Mouse (Mus musculus) lung, embryonic 15.5 days (tissue): ENCODE results near the gene Pdcl3. TPM values are rescaled to one million over a fixed set of nuclear protein-coding genes. Genes with fewer than 3 reads are reported as not detected.
"Not testable (repeated sequence)": the region's sequence is repeated elsewhere in the genome, so short reads cannot be mapped to it uniquely, and the experiment has no call there.

ENCODE experiments used
- ATAC-seq: fragments of 200-750 bp; cut with Nextera tagmentation; 2 replicates; pipeline ENCODE4 v1.8.0; 2017; ENCODE audit warnings: moderate number of reproducible peaks, borderline replicate concordance; ENCODE audit not compliant: low FRiP score, low TSS enrichment; ENCODE audit errors: extremely low read depth
- H3K27ac ChIP-seq: fragments of 300-500 bp; sonication (generic); 2 replicates; pipeline ENCODE4 v1.5.1; 2015; ENCODE audit warnings: moderate library complexity, mild to moderate bottlenecking, inconsistent platforms
- H3K27me3 ChIP-seq: fragments of 300-500 bp; sonication (generic); 2 replicates; pipeline ENCODE4 v1.6.1; 2015; ENCODE audit warnings: inconsistent platforms
- H3K36me3 ChIP-seq: fragments of 300-500 bp; sonication (generic); 2 replicates; pipeline ENCODE4 v1.6.1; 2015; ENCODE audit warnings: inconsistent platforms
- H3K4me1 ChIP-seq: fragments of 300-500 bp; sonication (generic); 2 replicates; pipeline ENCODE4 v1.6.1; 2015; ENCODE audit warnings: inconsistent platforms
- H3K4me2 ChIP-seq: fragments of 300-500 bp; sonication (generic); 2 replicates; pipeline ENCODE4 v1.6.1; 2015; ENCODE audit warnings: inconsistent platforms, mild to moderate bottlenecking, moderate library complexity
- H3K4me3 ChIP-seq: fragments of 300-500 bp; sonication (generic); 2 replicates; pipeline ENCODE4 v1.5.1; 2015; ENCODE audit warnings: mild to moderate bottlenecking, inconsistent platforms
- H3K9ac ChIP-seq: fragments of 300-500 bp; sonication (generic); 2 replicates; pipeline ENCODE4 v1.6.1; 2015; ENCODE audit warnings: inconsistent platforms
- H3K9me3 ChIP-seq: fragments of 300-500 bp; sonication (generic); 2 replicates; pipeline ENCODE4 v1.6.1; 2016; ENCODE audit warnings: inconsistent platforms
- WGBS: fragments of 180-500 bp; shearing (Covaris S2); methylation state at CpG from one replicate; pipeline ENCODE4 v1.1.7; 2015; 5-methylcytosine and 5-hydroxymethylcytosine counted together
- polyA plus RNA-seq: library from polyadenylated mRNA; unstranded; fragments of >200 nt; fragmentation: Nextera tagmentation; extraction: Ambion mirVana; gene quantifications from 2 replicates; pipeline ENCODE4 v1.2.1, GENCODE M21; 2015

Gene Pdcl3
- polyA plus RNA-seq, 1 experiment from 2014 or later, result 168 TPM

DNA sequence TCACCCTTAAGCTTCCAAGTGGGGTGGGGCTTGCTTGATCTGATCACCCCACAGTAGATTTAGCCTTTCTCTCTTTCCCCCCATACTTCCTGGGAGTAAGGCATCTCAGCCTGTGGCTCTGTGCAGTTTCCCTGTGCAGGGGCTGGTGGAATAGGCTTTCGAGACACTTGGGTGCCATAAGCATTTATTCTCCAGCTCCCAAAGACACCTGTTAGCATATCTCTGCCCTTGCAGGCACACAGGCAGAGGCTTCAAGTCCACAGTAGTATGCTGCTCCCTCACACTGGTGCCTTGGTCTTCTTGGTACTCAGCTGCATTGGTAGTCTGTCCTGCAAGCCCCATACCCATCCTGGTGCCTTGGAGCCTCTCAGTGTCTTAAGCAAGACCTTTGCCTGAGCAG is 40.4 kb downstream of the Pdcl3 start:
- no peaks in the 10 kb centered on the region for H3K27me3 ChIP-seq

DNA sequence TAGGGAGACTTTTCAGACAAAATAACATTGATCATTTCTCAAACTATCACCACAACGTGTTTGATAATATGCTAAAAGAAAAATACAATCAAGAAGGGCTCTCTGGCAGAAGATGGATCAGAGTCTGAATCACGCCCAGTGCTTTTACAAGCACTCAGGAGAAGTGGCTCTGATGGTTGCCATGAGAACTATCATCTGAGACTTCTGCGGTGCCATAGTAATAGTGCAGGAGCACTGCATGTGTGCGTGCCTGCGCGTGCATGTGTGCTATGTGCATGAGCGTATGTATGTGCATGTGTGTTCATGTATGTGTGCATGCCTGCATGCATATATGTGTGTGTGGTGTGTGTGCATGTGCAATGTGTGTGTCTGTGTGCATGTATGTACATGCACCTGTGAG is 43.8 kb downstream of the Pdcl3 start:
- Histone ChIP-seq H3K9me3 (no peaks in the 10 kb centered on the region), H3K4me2 (no peak overlapping the region), H3K36me3 (no peaks in the 10 kb centered on the region), H3K4me1 (peaks cover 9% of the 10 kb centered on the region; the same call in 1 of the 2 replicates), H3K9ac (no peak overlapping the region), H3K4me3 (no peak overlapping the region), H3K27ac (no peak overlapping the region), H3K27me3 (no peaks in the 10 kb centered on the region)
- WGBS, result 44% methylated on average over 7 of the region's 7 CpGs
- no peak for ATAC-seq

More for the DNA sequence above, 40.4 kb downstream of the Pdcl3 start:
- no peak overlapping the region for H3K27ac ChIP-seq
- no peak overlapping the region for H3K4me3 ChIP-seq
- H3K4me1 ChIP-seq, result peaks cover 9% of the 10 kb centered on the region; the same call in 1 of the 2 replicates
- ATAC-seq, result no peak
- 80% methylated on average over 1 of the region's 1 CpGs for WGBS
- no peak overlapping the region for H3K4me2 ChIP-seq
- no peaks in the 10 kb centered on the region for H3K36me3 ChIP-seq
- no peak overlapping the region for H3K9ac ChIP-seq
- H3K9me3 ChIP-seq, result no peaks in the 10 kb centered on the region

DNA sequence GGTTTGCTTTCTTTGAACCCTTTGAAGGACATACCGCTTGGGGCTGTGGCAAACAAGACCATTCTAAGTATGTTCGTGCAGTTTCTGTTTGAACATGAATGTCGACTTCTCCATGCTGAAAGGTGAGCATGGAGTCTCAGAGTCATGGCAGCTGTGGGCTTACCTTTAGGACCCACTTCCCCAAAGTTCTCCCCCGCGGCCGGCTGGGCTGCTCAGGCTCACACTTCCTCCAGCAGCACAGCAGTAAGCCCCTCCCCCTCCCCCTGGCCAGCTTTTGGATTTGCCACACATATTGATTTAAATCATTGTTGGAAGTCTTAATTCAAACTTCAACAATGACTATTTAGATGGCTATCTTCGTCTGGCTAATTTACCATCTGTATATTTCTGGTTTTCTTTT is 44.7 kb downstream of the Pdcl3 start:
- peaks cover 9% of the 10 kb centered on the region; the same call in 1 of the 2 replicates for H3K4me1 ChIP-seq

GRCm38 (mm10) chr1:39035817-39036216 is 50.4 kb downstream of the Pdcl3 start:
- WGBS, result 83% methylated on average over 9 of the region's 9 CpGs
- H3K4me1 ChIP-seq, result no peaks in the 10 kb centered on the region
- H3K27me3 ChIP-seq, result no peaks in the 10 kb centered on the region
- no peaks in the 10 kb centered on the region for H3K36me3 ChIP-seq
- H3K27ac ChIP-seq, result no peak overlapping the region
- no peak overlapping the region for H3K4me2 ChIP-seq
- H3K9ac ChIP-seq, result no peak overlapping the region
- ATAC-seq, result no peak
- no peak overlapping the region for H3K4me3 ChIP-seq
- H3K9me3 ChIP-seq, result no peaks in the 10 kb centered on the region

More for the DNA sequence above, 44.7 kb downstream of the Pdcl3 start:
- H3K9me3 ChIP-seq, result no peaks in the 10 kb centered on the region
- WGBS, result 12% methylated on average over 7 of the region's 7 CpGs
- no peaks in the 10 kb centered on the region for H3K27me3 ChIP-seq
- H3K36me3 ChIP-seq, result no peaks in the 10 kb centered on the region
- no peak overlapping the region for H3K27ac ChIP-seq
- H3K4me2 ChIP-seq, result peak overlapping the region; percentile 49
- H3K4me3 ChIP-seq, result peak overlapping the region; percentile 24
- no peak for ATAC-seq
- H3K9ac ChIP-seq, result no peak overlapping the region

GRCm38 (mm10) chr1:39042188-39042587 is 56.8 kb downstream of the Pdcl3 start:
- no peak overlapping the region for H3K4me2 ChIP-seq

GRCm38 (mm10) chr1:39044442-39044841 is 59.0 kb downstream of the Pdcl3 start:
- not testable (repeated sequence) for H3K9ac ChIP-seq, ATAC-seq, H3K36me3 ChIP-seq, H3K4me2 ChIP-seq, H3K4me3 ChIP-seq, H3K27me3 ChIP-seq, H3K9me3 ChIP-seq, H3K4me1 ChIP-seq, H3K27ac ChIP-seq
- 75% methylated on average over 1 of the region's 1 CpGs for WGBS

More at GRCm38 (mm10) chr1:39042188-39042587, 56.8 kb downstream of the Pdcl3 start:
- Histone ChIP-seq H3K4me1 (no peaks in the 10 kb centered on the region), H3K9ac (no peak overlapping the region), H3K36me3 (no peaks in the 10 kb centered on the region), H3K4me3 (no peak overlapping the region), H3K27ac (no peak overlapping the region), H3K9me3 (no peaks in the 10 kb centered on the region), H3K27me3 (no peaks in the 10 kb centered on the region)
- ATAC-seq, result no peak
- 53% methylated on average over 2 of the region's 2 CpGs for WGBS

DNA sequence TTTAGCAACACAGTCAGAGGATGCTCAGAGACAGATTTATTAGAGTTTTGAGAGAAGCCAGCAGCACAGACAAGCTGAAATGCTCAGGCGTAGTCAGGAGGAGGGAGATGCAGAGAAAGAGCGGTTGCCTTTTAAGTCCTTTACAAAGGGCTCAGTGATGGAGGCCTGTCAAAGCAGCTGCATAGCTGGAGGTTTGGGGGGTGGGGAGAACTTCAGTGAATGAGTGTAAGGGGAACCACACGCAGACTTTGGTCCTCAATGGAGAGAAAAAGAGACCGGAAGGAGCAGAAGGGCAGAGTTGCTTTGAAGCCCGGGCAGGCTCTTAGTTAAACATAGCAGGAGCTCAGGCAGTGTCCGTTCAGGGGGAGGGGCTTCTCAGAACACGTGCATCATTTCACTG is 61.3 kb downstream of the Pdcl3 start:
- Histone ChIP-seq H3K9me3 (no peaks in the 10 kb centered on the region), H3K36me3 (no peaks in the 10 kb centered on the region), H3K4me1 (no peaks in the 10 kb centered on the region), H3K9ac (no peak overlapping the region), H3K4me2 (no peak overlapping the region), H3K27me3 (no peaks in the 10 kb centered on the region), H3K27ac (no peak overlapping the region), H3K4me3 (no peak overlapping the region)
- ATAC-seq, result no peak
- WGBS, result 25% methylated on average over 7 of the region's 7 CpGs

Other genes with a start within 250 kb of the Pdcl3 start
- 0.59 and 0.72 TPM in 2 replicates for gene Lonrf2, start 148.9 kb upstream of the Pdcl3 start, polyA plus RNA-seq
- 1.9 and 2.3 TPM in 2 replicates for gene Chst10, start 87.4 kb upstream of the Pdcl3 start, polyA plus RNA-seq
- gene Nms, start 46.5 kb upstream of the Pdcl3 start, polyA plus RNA-seq, result not detected in 2 replicates
- 1.1 and 1.5 TPM in 2 replicates for gene Npas2, start 208.1 kb downstream of the Pdcl3 start, polyA plus RNA-seq